Mouse (Mus musculus) limb, embryonic 11.5 days (tissue): ENCODE measurements around the gene Zfp710. TPM values are rescaled to one million over a fixed set of nuclear protein-coding genes. Genes with fewer than 3 reads are reported as not detected.

Source experiments
- ATAC-seq: fragments of 200-750 bp; cut with Nextera tagmentation; 2 replicates; pipeline ENCODE4 v1.8.0; 2017; ENCODE audit warnings: low read depth; ENCODE audit not compliant: insufficient number of reproducible peaks, low FRiP score, low TSS enrichment
- DNase-seq: peaks from one replicate; pipeline ENCODE4 v3.0.0-alpha.2; 2015; ENCODE audit warnings: low spot score
- H3K27ac ChIP-seq: fragments of 300-500 bp; sonication (generic); replicated peaks from 2 replicates; pipeline ENCODE4 v1.5.1; 2014; ENCODE audit warnings: low read depth, mild to moderate bottlenecking, low read length
- H3K27me3 ChIP-seq: fragments of 300-500 bp; sonication (generic); 2 replicates; pipeline ENCODE4 v1.6.1; 2014; ENCODE audit warnings: mild to moderate bottlenecking, low read length, mixed read lengths; ENCODE audit not compliant: control insufficient read depth, insufficient read depth
- H3K36me3 ChIP-seq: fragments of 300-500 bp; sonication (generic); 2 replicates; pipeline ENCODE4 v1.6.1; 2014; ENCODE audit warnings: mild to moderate bottlenecking, low read length, moderate library complexity, mixed read lengths; ENCODE audit not compliant: control insufficient read depth, insufficient read depth
- H3K4me1 ChIP-seq: fragments of 300-500 bp; sonication (generic); 2 replicates; pipeline ENCODE4 v1.6.1; 2014; ENCODE audit warnings: low read length, mixed read lengths; ENCODE audit not compliant: control insufficient read depth, insufficient read depth
- H3K4me2 ChIP-seq: fragments of 300-500 bp; sonication (generic); 2 replicates; pipeline ENCODE4 v1.6.1; 2014; ENCODE audit warnings: low read depth, mild to moderate bottlenecking, moderate library complexity; ENCODE audit not compliant: severe bottlenecking
- H3K4me3 ChIP-seq: fragments of 300-500 bp; sonication (generic); 2 replicates; pipeline ENCODE4 v1.5.1; 2014; ENCODE audit warnings: low read depth, low read length
- H3K9ac ChIP-seq: fragments of 300-500 bp; sonication (generic); 2 replicates; pipeline ENCODE4 v1.6.1; 2014; ENCODE audit warnings: mild to moderate bottlenecking, low read length
- H3K9me3 ChIP-seq: fragments of 300-500 bp; sonication (generic); 2 replicates; pipeline ENCODE4 v1.6.1; 2016; ENCODE audit warnings: low read length; ENCODE audit not compliant: control insufficient read depth
- WGBS: fragments of 180-500 bp; shearing (Covaris S2); extraction: QIAGEN DNeasy Blood & Tissue Kit; methylation state at CpG from one replicate; pipeline ENCODE4 v1.1.7; 2014; 5-methylcytosine and 5-hydroxymethylcytosine counted together
- polyA plus RNA-seq: library from polyadenylated mRNA; unstranded; fragments of >200 nt; fragmentation: Nextera tagmentation; extraction: Ambion mirVana; gene quantifications from 2 replicates; pipeline ENCODE4 v1.2.1, GENCODE M21; 2014

The Zfp710 gene
- polyA plus RNA-seq, 1 experiment from 2014 or later: 15.4 TPM

- WGBS: 59% methylated on average over 20 of the region's 20 CpGs
- no peak for DNase-seq
- Histone ChIP-seq H3K27me3 (no peaks in the 10 kb centered on the region), H3K4me3 (no peak overlapping the region), H3K4me1 (no peaks in the 10 kb centered on the region), H3K4me2 (no peak overlapping the region), H3K27ac (no peak overlapping the region), H3K9me3 (no peaks in the 10 kb centered on the region), H3K9ac (no peak overlapping the region), H3K36me3 (no peaks in the 10 kb centered on the region)
- ATAC-seq: no peak
Observed at GRCm38 (mm10) chr7:80004776-80005554, 19.6 kb upstream of the Zfp710 start.

DNA sequence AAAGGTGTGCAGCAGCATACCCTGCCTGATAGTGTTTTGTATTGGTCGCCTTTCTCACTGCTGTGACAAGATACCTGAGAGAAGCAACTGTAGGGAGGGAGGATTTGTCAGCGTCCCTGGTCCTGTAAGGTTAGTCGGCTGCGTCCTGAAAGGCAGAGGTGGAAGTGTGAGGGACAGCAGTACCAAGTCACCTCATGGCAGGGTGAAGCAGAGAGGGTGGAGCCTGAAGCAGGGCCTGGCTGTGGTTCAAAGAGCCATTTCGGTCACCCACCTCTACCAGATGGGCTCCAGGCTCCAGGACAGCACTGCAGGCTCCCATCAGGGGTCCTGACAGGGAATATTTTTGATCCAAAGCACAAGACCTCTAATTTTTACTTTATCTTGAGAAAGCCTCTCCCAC, 13.9 kb upstream of the Zfp710 start:
- H3K4me2 ChIP-seq: no peak overlapping the region
- ATAC-seq (no peak), DNase-seq (no peak)
- H3K9ac ChIP-seq: no peak overlapping the region
- H3K27ac ChIP-seq: no peak overlapping the region
- H3K9me3 ChIP-seq: no peaks in the 10 kb centered on the region
- H3K4me1 ChIP-seq: no peaks in the 10 kb centered on the region
- H3K4me3 ChIP-seq: no peak overlapping the region
- H3K36me3 ChIP-seq: no peaks in the 10 kb centered on the region
- WGBS: 47% methylated on average over 5 of the region's 5 CpGs
- no peaks in the 10 kb centered on the region for H3K27me3 ChIP-seq

DNA sequence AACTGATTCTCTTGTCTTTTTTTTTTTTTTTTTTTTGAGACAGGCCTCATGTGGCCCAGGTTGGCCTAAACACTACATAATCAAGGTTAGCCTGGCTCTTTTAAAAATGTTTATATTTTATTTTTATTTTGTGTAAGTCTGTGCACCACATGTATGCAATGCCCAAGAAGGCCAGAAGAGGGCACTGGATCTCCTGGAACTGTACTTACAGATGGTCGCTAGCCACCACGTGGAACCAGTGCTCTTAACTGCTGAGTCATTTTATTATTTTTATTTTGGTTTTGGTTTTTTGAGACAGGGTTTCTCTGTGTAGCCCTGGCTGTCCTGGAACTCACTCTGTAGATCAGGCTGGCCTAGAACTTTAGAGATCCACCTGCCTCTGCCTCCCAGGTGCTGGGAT, 13.1 kb upstream of the Zfp710 start:
- Histone ChIP-seq H3K4me3 (no peak overlapping the region), H3K4me2 (no peak overlapping the region), H3K9me3 (no peaks in the 10 kb centered on the region), H3K27ac (no peak overlapping the region), H3K9ac (no peak overlapping the region), H3K36me3 (no peaks in the 10 kb centered on the region), H3K4me1 (no peaks in the 10 kb centered on the region), H3K27me3 (no peaks in the 10 kb centered on the region)
- 71% methylated on average over 2 of the region's 2 CpGs for WGBS
- ATAC-seq: no peak
- DNase-seq: peak; percentile 57

- H3K27me3 ChIP-seq: no peaks in the 10 kb centered on the region
- H3K36me3 ChIP-seq: no peaks in the 10 kb centered on the region
- no peak overlapping the region for H3K4me3 ChIP-seq
- no peak overlapping the region for H3K4me2 ChIP-seq
- H3K27ac ChIP-seq: no peak overlapping the region
- no peak for ATAC-seq
- no peak for DNase-seq
- no peaks in the 10 kb centered on the region for H3K9me3 ChIP-seq
- H3K4me1 ChIP-seq: no peaks in the 10 kb centered on the region
- 78% methylated on average over 7 of the region's 7 CpGs for WGBS
- no peak overlapping the region for H3K9ac ChIP-seq
Observed at GRCm38 (mm10) chr7:80013884-80014550, 10.6 kb upstream of the Zfp710 start.

- H3K27ac ChIP-seq: no peak overlapping the region
- WGBS: 89% methylated on average over 21 of the region's 21 CpGs
- no peaks in the 10 kb centered on the region for H3K4me1 ChIP-seq
- no peak overlapping the region for H3K4me2 ChIP-seq
- no peaks in the 10 kb centered on the region for H3K9me3 ChIP-seq
- H3K36me3 ChIP-seq: no peaks in the 10 kb centered on the region
- DNase-seq (no peak), ATAC-seq (no peak)
- H3K4me3 ChIP-seq: no peak overlapping the region
- no peaks in the 10 kb centered on the region for H3K27me3 ChIP-seq
- no peak overlapping the region for H3K9ac ChIP-seq
Observed at GRCm38 (mm10) chr7:80014826-80015755, 9.5 kb upstream of the Zfp710 start.

DNA sequence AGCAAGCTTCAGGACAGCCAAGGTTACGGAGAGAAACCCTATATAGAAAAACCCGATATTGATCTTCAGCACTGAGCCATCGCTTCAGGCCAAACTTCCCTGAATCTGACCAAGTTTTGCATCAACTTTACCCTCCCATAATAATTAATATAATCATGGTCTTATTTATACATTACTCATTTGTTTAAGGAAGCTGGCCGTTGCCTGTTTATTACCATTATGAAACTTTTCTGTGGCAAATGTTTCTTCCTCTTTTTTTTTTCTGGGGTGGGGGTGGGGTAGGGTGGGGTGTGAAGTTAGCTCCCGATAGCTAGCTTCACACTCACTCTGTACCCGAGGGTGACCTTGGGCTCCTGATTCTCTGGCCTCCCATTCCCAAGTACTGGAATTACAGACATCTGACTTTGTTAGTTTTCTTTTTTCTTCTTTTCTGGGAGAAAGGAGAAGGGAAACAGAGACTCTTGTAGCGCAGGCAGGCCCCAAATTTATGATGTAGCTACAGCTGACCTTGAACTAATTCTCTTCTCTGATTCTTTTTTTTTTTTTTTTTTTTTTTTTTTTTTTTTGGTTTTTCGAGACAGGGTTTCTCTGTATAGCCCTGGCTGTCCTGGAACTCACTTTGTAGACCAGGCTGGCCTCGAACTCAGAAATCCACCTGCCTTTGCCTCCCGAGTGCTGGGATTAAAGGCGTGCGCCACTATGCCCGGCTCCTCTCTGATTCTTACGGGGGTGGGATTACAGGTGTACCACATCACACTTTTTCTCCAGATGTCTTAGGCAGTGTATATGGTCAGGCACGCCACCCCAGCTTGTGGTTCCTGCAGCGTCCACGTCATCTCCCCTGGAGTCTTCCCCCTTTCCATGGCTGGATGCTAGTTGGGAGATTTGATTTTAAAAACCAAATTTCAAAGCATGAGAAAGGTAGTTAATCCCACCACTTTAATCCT, 5.8 kb upstream of the Zfp710 start:
- Histone ChIP-seq H3K27me3 (no peaks in the 10 kb centered on the region), H3K4me1 (no peaks in the 10 kb centered on the region), H3K9ac (no peak overlapping the region), H3K4me2 (no peak overlapping the region), H3K9me3 (no peaks in the 10 kb centered on the region), H3K4me3 (no peak overlapping the region), H3K27ac (no peak overlapping the region), H3K36me3 (no peaks in the 10 kb centered on the region)
- 89% methylated on average over 15 of the region's 17 CpGs for WGBS
- ATAC-seq: no peak
- no peak for DNase-seq

GRCm38 (mm10) chr7:80023621-80024435, 786 bp upstream of the Zfp710 start:
- no peak overlapping the region; the same call in 1 of the 2 replicates for H3K4me3 ChIP-seq
- no peaks in the 10 kb centered on the region for H3K36me3 ChIP-seq
- H3K27me3 ChIP-seq: no peaks in the 10 kb centered on the region
- no peak overlapping the region for H3K27ac ChIP-seq
- H3K4me1 ChIP-seq: peaks cover 9% of the 10 kb centered on the region
- ATAC-seq (no peak), DNase-seq (peak; percentile 40)
- 72% methylated on average over 5 of the region's 5 CpGs for WGBS
- H3K9ac ChIP-seq: no peak overlapping the region
- H3K9me3 ChIP-seq: no peaks in the 10 kb centered on the region
- H3K4me2 ChIP-seq: peak overlapping the region; percentile 75; the same call in 1 of the 2 replicates
